Mouse (Mus musculus) urinary bladder, postnatal 4 days (tissue): Measurements from ENCODE around the gene Rab4a.
A peak's percentile ranks its signal among the peaks of the same experiment; 100 is the strongest.

ENCODE experiments used
- DNase-seq, 2 experiments: peaks; one replicate each; pipeline ENCODE4 v3.0.0; 2021 to 2022; ENCODE audit warnings: low spot score in 2 of 2

Rab4a gene

GRCm38 (mm10) chr8:123805718-123806373 is at the start of gene Rab4a:
Gene Rab4a (plus strand): TSS chr8:123805985.
- DNase-seq: peak; percentile 81 to 88

- no peak for DNase-seq
These were observed 48.9 kb upstream of the Rab4a start for GRCm38 (mm10) chr8:123756901-123757300.

- no peak for DNase-seq
These were observed 46.9 kb upstream of the Rab4a start for GRCm38 (mm10) chr8:123758935-123759334.

GRCm38 (mm10) chr8:123759933-123760332 is 45.9 kb upstream of the Rab4a start:
- no peak for DNase-seq

- DNase-seq: no peak
These were observed 45.2 kb upstream of the Rab4a start for GRCm38 (mm10) chr8:123760579-123760978.

GRCm38 (mm10) chr8:123761266-123761882 is 44.4 kb upstream of the Rab4a start:
- DNase-seq: no peak

GRCm38 (mm10) chr8:123761883-123762270 is 43.9 kb upstream of the Rab4a start:
- no peak for DNase-seq

GRCm38 (mm10) chr8:123763355-123763754 is 42.4 kb upstream of the Rab4a start:
- peak; percentile 36 to 69 for DNase-seq

- DNase-seq: no peak
These were observed 41.1 kb upstream of the Rab4a start for GRCm38 (mm10) chr8:123764671-123765070.

- DNase-seq: no peak
These were observed 39.3 kb upstream of the Rab4a start for GRCm38 (mm10) chr8:123766516-123766915.

- DNase-seq: no peak
These were observed 37.9 kb upstream of the Rab4a start for GRCm38 (mm10) chr8:123767874-123768273.

- no peak for DNase-seq
These were observed 37.1 kb upstream of the Rab4a start for GRCm38 (mm10) chr8:123768492-123769356.

GRCm38 (mm10) chr8:123773468-123773867 is 32.3 kb upstream of the Rab4a start:
- no peak for DNase-seq

- DNase-seq: no peak
These were observed 31.3 kb upstream of the Rab4a start for GRCm38 (mm10) chr8:123774491-123774890.

- DNase-seq: no peak
These were observed 28.5 kb upstream of the Rab4a start for GRCm38 (mm10) chr8:123777319-123777718.

GRCm38 (mm10) chr8:123780471-123780870 is 25.3 kb upstream of the Rab4a start:
- DNase-seq: no peak

GRCm38 (mm10) chr8:123781256-123781655 is 24.5 kb upstream of the Rab4a start:
- DNase-seq: no peak

GRCm38 (mm10) chr8:123783525-123784249 is 22.1 kb upstream of the Rab4a start:
- peak; percentile 71 to 85 for DNase-seq

- no peak for DNase-seq
These were observed 19.6 kb upstream of the Rab4a start for GRCm38 (mm10) chr8:123786166-123786565.

GRCm38 (mm10) chr8:123786644-123787043 is 19.1 kb upstream of the Rab4a start:
- no peak for DNase-seq

- DNase-seq: no peak
These were observed 18.4 kb upstream of the Rab4a start for GRCm38 (mm10) chr8:123787254-123787897.
